Mouse (Mus musculus): ENCODE measurements around the gene Fam186b. TPM values are rescaled to one million over a fixed set of nuclear protein-coding genes. Genes with fewer than 3 reads are reported as not detected.

Gene Fam186b
- polyA plus RNA-seq, 1 experiment: not detected

DNA sequence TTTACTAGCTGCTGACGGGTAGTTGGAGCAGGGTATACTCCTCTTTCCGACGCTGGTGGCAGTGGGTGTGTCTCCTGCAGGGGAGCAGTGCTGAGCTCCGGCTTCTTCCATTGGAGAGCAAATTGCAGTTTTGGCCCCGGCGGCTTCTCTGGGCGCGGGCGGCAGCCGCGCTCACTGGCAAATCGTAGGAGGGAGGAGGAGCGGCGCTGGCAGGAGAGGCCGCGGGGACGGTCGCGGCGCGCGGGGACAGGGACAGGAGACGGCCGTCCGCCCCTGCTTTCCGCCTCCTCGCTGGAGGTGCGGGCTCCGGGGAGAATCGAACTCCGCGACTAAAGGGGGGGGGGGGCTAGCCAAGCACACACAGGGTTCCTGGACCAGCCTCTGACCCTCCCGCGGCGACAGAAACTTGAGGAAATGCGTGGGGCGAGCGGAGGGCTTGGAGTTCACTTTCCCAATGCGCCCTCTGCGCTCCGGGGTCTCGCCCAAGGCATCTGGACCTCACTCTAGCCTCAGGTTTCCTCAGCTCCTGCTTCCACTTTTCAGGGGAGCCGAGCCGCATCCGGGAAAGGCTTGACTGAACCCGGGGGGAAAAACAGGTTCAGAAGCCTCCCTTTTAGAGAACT is 72.0 kb downstream of the Fam186b start:
- TF ChIP-seq GATA1 (IDR thresholded peaks at IDR 0.05; ENCODE audit: low read length): no peak

DNA sequence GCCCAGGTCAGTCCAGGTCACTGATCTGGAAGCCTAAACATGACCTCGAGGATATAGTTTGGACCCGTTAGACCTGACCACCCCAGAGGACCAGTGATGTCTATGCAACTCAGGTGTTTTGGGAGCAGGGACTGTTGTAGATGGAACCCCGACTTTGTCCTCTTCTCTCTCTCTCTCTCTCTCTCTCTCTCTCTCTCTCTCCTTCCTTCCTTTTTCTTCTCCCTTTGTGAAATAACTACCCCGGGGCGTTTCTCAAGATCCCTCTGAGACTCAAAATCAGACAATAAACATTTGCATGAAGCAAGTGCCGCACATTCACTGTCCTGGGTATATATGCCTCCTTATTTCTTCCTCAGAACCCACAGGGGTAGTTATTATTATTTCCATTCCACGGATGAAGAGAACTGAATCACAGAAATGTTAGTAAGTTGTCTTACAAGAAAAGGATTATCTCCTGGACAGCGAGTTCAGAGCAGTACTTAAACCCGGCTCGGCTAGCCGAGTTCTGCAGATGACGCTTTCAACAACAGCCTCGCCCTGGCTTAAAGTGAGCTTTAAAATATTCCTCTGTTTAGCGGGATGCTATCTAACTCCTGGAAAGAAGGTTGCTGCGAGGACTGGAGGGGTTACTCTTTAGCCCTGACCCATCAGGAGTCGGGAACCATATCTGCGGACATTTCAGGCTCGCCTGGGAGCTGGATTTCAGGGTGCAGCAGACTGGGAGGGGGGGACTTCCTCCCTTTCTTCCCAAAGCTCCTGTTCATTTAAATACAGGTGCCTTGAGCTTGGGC is 72.7 kb downstream of the Fam186b start:
- no peak for TF ChIP-seq GATA1 (IDR thresholded peaks at IDR 0.05; ENCODE audit: low read length)

DNA sequence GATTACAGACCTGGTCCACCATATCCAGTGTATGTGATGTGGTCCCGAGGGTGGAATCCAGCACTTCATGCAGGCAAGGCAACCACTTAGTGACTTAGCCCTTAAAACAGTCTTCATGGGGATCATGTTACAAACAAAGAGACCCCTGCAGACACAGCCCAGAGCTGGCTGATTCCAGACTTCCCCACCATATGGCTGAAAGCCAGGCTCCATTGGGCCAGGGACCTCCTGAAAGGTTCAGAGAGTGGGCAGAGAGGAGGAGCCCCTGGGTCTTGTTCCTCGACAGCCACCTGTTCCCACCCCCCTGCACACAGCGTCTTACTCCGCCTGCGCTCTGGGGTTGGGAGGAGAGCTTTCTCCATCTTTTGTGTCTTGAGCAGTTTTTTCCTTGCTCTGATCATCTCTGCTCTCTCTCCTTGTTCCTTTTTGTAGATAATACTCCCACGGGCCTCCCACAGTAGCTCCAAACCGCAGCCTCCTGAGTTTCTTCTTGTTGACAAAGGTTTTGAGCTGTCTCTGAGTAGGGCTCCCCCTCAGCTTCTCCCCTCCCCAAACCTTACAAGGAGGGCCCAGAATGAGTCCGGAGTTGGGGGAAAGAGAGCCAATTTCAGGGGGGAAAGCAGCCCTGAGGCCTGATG is 74.3 kb downstream of the Fam186b start:
- TF ChIP-seq GATA1 (IDR thresholded peaks at IDR 0.05; ENCODE audit: low read length): no peak

Other genes starting within 250 kb of the Fam186b start
- not detected in 2 replicates for gene Prph, start 240.7 kb downstream of the Fam186b start, polyA plus RNA-seq (2012)
- gene Troap, start 221.3 kb downstream of the Fam186b start, polyA plus RNA-seq (2012): 66.5 and 72.8 TPM in 2 replicates
- not detected in 2 replicates for gene C1ql4, start 208.1 kb downstream of the Fam186b start, polyA plus RNA-seq (2012)
- gene Dnajc22, start 202.7 kb downstream of the Fam186b start, polyA plus RNA-seq (2012): not detected in 2 replicates
- not detected in 2 replicates for gene Spats2, start 170.0 kb downstream of the Fam186b start, polyA plus RNA-seq (2012)
- gene Kcnh3, start 71.0 kb downstream of the Fam186b start, polyA plus RNA-seq (2012): not detected in 2 replicates
- gene Mcrs1, start 43.9 kb downstream of the Fam186b start, polyA plus RNA-seq (2012): 87.2 and 126 TPM in 2 replicates
- gene Prpf40b, start 801 bp downstream of the Fam186b start, polyA plus RNA-seq (2012): 25.8 and 30.9 TPM in 2 replicates
- gene Fmnl3, start 74.6 kb upstream of the Fam186b start, polyA plus RNA-seq (2012): 0.02 and 0.04 TPM in 2 replicates
- 111 and 147 TPM in 2 replicates for gene Tmbim6, start 97.0 kb upstream of the Fam186b start, polyA plus RNA-seq (2012)
- gene Nckap5l, start 161.9 kb upstream of the Fam186b start, polyA plus RNA-seq (2012): 19.4 and 25.1 TPM in 2 replicates
- 10.7 and 13.2 TPM in 2 replicates for gene Bcdin3d, start 178.8 kb upstream of the Fam186b start, polyA plus RNA-seq (2012)
- not detected in 2 replicates for gene Faim2, start 232.3 kb upstream of the Fam186b start, polyA plus RNA-seq (2012)